Mouse (Mus musculus) lung, embryonic 14.5 days (tissue): ENCODE data around the gene Gabrb3. TPM values are rescaled to one million over a fixed set of nuclear protein-coding genes. Genes with fewer than 3 reads are reported as not detected.

Source experiments
- ATAC-seq: fragments of 200-750 bp; cut with Nextera tagmentation; 2 replicates; pipeline ENCODE4 v1.8.0; 2017; ENCODE audit warnings: mild to moderate bottlenecking, moderate TSS enrichment, moderate library complexity; ENCODE audit not compliant: insufficient read depth
- DNase-seq: peaks from one replicate; pipeline ENCODE4 v3.0.0-alpha.2; 2015
- H3K27ac ChIP-seq: fragments of 300-500 bp; sonication (generic); 2 replicates; pipeline ENCODE4 v1.5.1; 2014; ENCODE audit warnings: low read depth, mild to moderate bottlenecking, moderate library complexity
- H3K27me3 ChIP-seq: fragments of 300-500 bp; sonication (generic); 2 replicates; pipeline ENCODE4 v1.6.1; 2014; ENCODE audit warnings: low read length, control low read depth; ENCODE audit not compliant: insufficient read depth
- H3K36me3 ChIP-seq: fragments of 300-500 bp; sonication (generic); 2 replicates; pipeline ENCODE4 v1.6.1; 2014; ENCODE audit warnings: control low read depth; ENCODE audit not compliant: insufficient read depth
- H3K4me1 ChIP-seq: fragments of 300-500 bp; sonication (generic); 2 replicates; pipeline ENCODE4 v1.6.1; 2014; ENCODE audit warnings: antibody characterized with exemption, control low read depth; ENCODE audit not compliant: insufficient read depth
- H3K4me2 ChIP-seq: fragments of 300-500 bp; sonication (generic); 2 replicates; pipeline ENCODE4 v1.6.1; 2014; ENCODE audit warnings: mild to moderate bottlenecking
- H3K4me3 ChIP-seq: fragments of 300-500 bp; sonication (generic); 2 replicates; pipeline ENCODE4 v1.5.1; 2014; ENCODE audit warnings: low read depth, low read length
- H3K9ac ChIP-seq: fragments of 300-500 bp; sonication (generic); 2 replicates; pipeline ENCODE4 v1.6.1; 2014
- H3K9me3 ChIP-seq: fragments of 300-500 bp; sonication (generic); 2 replicates; pipeline ENCODE4 v1.6.1; 2016; ENCODE audit warnings: low read depth, low read length, control low read depth
- CTCF ChIP-seq: IDR thresholded peaks from 2 replicates; pipeline ENCODE4 v1.5.1; 2016; ENCODE audit warnings: antibody characterized with exemption, low read depth
- whole genome bisulfite sequencing: fragments of 180-500 bp; shearing (Covaris S2); extraction: QIAGEN DNeasy Blood & Tissue Kit; methylation state at CpG from one replicate; pipeline ENCODE4 v1.1.7; 2014; 5-methylcytosine and 5-hydroxymethylcytosine counted together
- polyA plus RNA-seq: library from polyadenylated mRNA; unstranded; fragments of >200 nt; fragmentation: Nextera tagmentation; extraction: Ambion mirVana; gene quantifications from 2 replicates; pipeline ENCODE4 v1.2.1, GENCODE M21; 2014

Gabrb3 gene
- polyA plus RNA-seq: 0.47 and 0.53 TPM in 2 replicates

- no peak for TF ChIP-seq CTCF
- H3K4me1 ChIP-seq: no peaks in the 10 kb centered on the region
- H3K4me3 ChIP-seq: no peak within 1 kb of the TSS
- ATAC-seq: no peak
- H3K27me3 ChIP-seq: no peaks in the 10 kb centered on the region
- no peak within 1 kb of the TSS for H3K27ac ChIP-seq
- no peaks in the 10 kb centered on the region for H3K9me3 ChIP-seq
- no peak within 1 kb of the TSS for H3K4me2 ChIP-seq
- 76% methylated on average over 2 of the region's 2 CpGs for WGBS
- no peaks in the 10 kb centered on the region for H3K36me3 ChIP-seq
- DNase-seq: no peak
- H3K9ac ChIP-seq: no peak within 1 kb of the TSS
Measured at GRCm38 (mm10) chr7:57419392-57419791, at the start of gene Gabrb3. Gene Gabrb3 (plus strand): TSS chr7:57419692.

- WGBS: 17% methylated on average over 4 of the region's 4 CpGs
Measured at GRCm38 (mm10) chr7:57384112-57384511, 35.4 kb upstream of the Gabrb3 start.

GRCm38 (mm10) chr7:57386517-57387340, 32.8 kb upstream of the Gabrb3 start, which contains the start of gene Gabrg3:
Gene Gabrg3 (minus strand): TSS chr7:57387188.
- H3K9ac ChIP-seq: peak within 1 kb of the TSS; percentile 16; the same call in 1 of the 2 replicates
- H3K36me3 ChIP-seq: no peaks in the 10 kb centered on the region
- no peaks in the 10 kb centered on the region for H3K4me1 ChIP-seq
- H3K27me3 ChIP-seq: peaks cover 25% of the 10 kb centered on the region
- DNase-seq (peak; percentile 3), ATAC-seq (peak; percentile 63)
- peak within 1 kb of the TSS; percentile 81 for H3K4me2 ChIP-seq
- no peak within 1 kb of the TSS for H3K27ac ChIP-seq
- no peak for TF ChIP-seq CTCF
- no peaks in the 10 kb centered on the region for H3K9me3 ChIP-seq
- 1% methylated on average over 63 of the region's 71 CpGs for WGBS
- peak within 1 kb of the TSS; percentile 46 for H3K4me3 ChIP-seq

More at GRCm38 (mm10) chr7:57384112-57384511, 35.4 kb upstream of the Gabrb3 start:
- no peaks in the 10 kb centered on the region for H3K9me3 ChIP-seq
- no peaks in the 10 kb centered on the region for H3K36me3 ChIP-seq
- ATAC-seq (peak; percentile 69; the same call in 1 of the 2 replicates), DNase-seq (peak; percentile 73)
- H3K27ac ChIP-seq: no peak overlapping the region
- peak; percentile 80 for TF ChIP-seq CTCF
- no peak overlapping the region for H3K9ac ChIP-seq
- peaks cover 25% of the 10 kb centered on the region for H3K27me3 ChIP-seq
- H3K4me1 ChIP-seq: no peaks in the 10 kb centered on the region
- no peak overlapping the region for H3K4me2 ChIP-seq
- no peak overlapping the region for H3K4me3 ChIP-seq

- peak overlapping the region; percentile 46 for H3K4me3 ChIP-seq
- H3K27me3 ChIP-seq: peaks cover 25% of the 10 kb centered on the region
- H3K27ac ChIP-seq: no peak overlapping the region
- peak overlapping the region; percentile 16; the same call in 1 of the 2 replicates for H3K9ac ChIP-seq
- WGBS: 25% methylated on average over 6 of the region's 6 CpGs
- H3K36me3 ChIP-seq: no peaks in the 10 kb centered on the region
- H3K4me1 ChIP-seq: no peaks in the 10 kb centered on the region
- no peak for DNase-seq
- H3K4me2 ChIP-seq: peak overlapping the region; percentile 81
- no peak for ATAC-seq
- H3K9me3 ChIP-seq: no peaks in the 10 kb centered on the region
- TF ChIP-seq CTCF: no peak
Measured at GRCm38 (mm10) chr7:57387341-57387654, 32.2 kb upstream of the Gabrb3 start.

GRCm38 (mm10) chr7:57390046-57390445, 29.4 kb upstream of the Gabrb3 start:
- Histone ChIP-seq H3K36me3 (no peaks in the 10 kb centered on the region), H3K4me2 (no peak overlapping the region), H3K4me3 (no peak overlapping the region), H3K4me1 (no peaks in the 10 kb centered on the region), H3K27me3 (peaks cover 25% of the 10 kb centered on the region), H3K27ac (no peak overlapping the region), H3K9me3 (no peaks in the 10 kb centered on the region), H3K9ac (no peak overlapping the region)
- 30% methylated on average over 4 of the region's 4 CpGs for WGBS
- TF ChIP-seq CTCF: no peak
- ATAC-seq (no peak), DNase-seq (no peak)

- DNase-seq (no peak), ATAC-seq (no peak)
- Histone ChIP-seq H3K27me3 (no peaks in the 10 kb centered on the region), H3K27ac (no peak overlapping the region), H3K4me2 (no peak overlapping the region), H3K9me3 (no peaks in the 10 kb centered on the region), H3K9ac (no peak overlapping the region), H3K4me3 (no peak overlapping the region), H3K4me1 (no peaks in the 10 kb centered on the region), H3K36me3 (no peaks in the 10 kb centered on the region)
- no peak for TF ChIP-seq CTCF
- WGBS: 83% methylated on average over 4 of the region's 4 CpGs
Measured at GRCm38 (mm10) chr7:57393551-57393950, 25.9 kb upstream of the Gabrb3 start.

GRCm38 (mm10) chr7:57411163-57411562, 8.3 kb upstream of the Gabrb3 start:
- no peak for TF ChIP-seq CTCF
- H3K4me2 ChIP-seq: no peak overlapping the region
- H3K4me3 ChIP-seq: no peak overlapping the region
- H3K9me3 ChIP-seq: no peaks in the 10 kb centered on the region
- no peak overlapping the region for H3K9ac ChIP-seq
- H3K4me1 ChIP-seq: no peaks in the 10 kb centered on the region
- no peaks in the 10 kb centered on the region for H3K27me3 ChIP-seq
- no peak overlapping the region for H3K27ac ChIP-seq
- 76% methylated on average over 4 of the region's 4 CpGs for WGBS
- DNase-seq (no peak), ATAC-seq (no peak)
- no peaks in the 10 kb centered on the region for H3K36me3 ChIP-seq
